Comparison of ENCODE assay signal across 8 mouse cellular contexts in the genomic region with DNA sequence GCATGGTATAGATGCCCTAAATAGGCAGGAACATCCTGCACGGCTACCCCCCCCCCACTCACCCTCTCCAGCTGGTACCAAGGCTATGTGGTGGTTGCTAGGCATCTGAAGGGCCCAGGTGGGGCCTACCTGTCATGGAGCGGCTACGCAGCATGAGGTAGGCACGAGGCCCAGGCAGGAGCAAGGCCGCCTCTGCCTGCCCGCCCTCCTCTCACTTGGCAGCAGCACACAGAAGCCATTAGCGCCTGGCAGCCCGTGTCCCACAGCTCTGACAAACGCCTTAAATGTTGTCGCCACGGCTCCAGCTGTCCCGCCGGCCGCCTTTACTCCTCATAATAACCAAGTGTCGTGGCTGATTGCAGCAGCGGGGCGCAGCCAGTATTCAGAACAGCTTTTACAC. TPM values are rescaled to one million over a fixed set of nuclear protein-coding genes. Genes with fewer than 3 reads are reported as not detected.
DNase-seq lines count a peak whose midpoint lies in the region; ATAC-seq and TF ChIP-seq lines count a peak whose summit lies in the region.
"Had no signal": no experiment of that assay in that cellular context is flagged by ENCODE, and none has a peak within 500 bp of the region (broad histone marks: within the 10 kb centered on the region; RNA-seq: fewer than 3 reads in every experiment).

No protein-coding gene starts in this region.

- H3K4me3 ChIP-seq in hindbrain, embryonic 16.5 days (ENCODE audit: low read length): no peak overlapping the region
- no peak overlapping the region for H3K4me3 ChIP-seq in midbrain, embryonic 16.5 days (ENCODE audit: low read depth, low read length)
- H3K4me3 ChIP-seq: lung, embryonic 15.5 days had no signal

- WGBS in hindbrain, embryonic 16.5 days: 11% methylated on average over 17 of the region's 17 CpGs
- WGBS in midbrain, embryonic 16.5 days: 28% methylated on average over 17 of the region's 17 CpGs

- no peaks in the 10 kb centered on the region for H3K27me3 ChIP-seq in hindbrain, embryonic 16.5 days (replicated peaks; ENCODE audit: control insufficient read depth, insufficient read depth, low read length)
- no peaks in the 10 kb centered on the region for H3K27me3 ChIP-seq in midbrain, embryonic 16.5 days (ENCODE audit: control insufficient read depth, insufficient read depth, low read depth, low read length)

- no peak for TF ChIP-seq POLR2A in brain, embryonic 14.5 days (IDR thresholded peaks at IDR 0.05; ENCODE audit: borderline replicate concordance, extremely low read depth, insufficient read depth, insufficient read length, poor library complexity, severe bottlenecking)

- DNase-seq in brain, embryonic 14.5 days (ENCODE audit: low read depth): peak; percentile 97
- DNase-seq in cerebellum, postnatal 10 days: peak; percentile 93 to 96
- DNase-seq in urinary bladder, postnatal 36 days (ENCODE audit: low spot score in 2 of 2): no peak
- no peak for DNase-seq in urinary bladder, postnatal 25 days (ENCODE audit: low spot score)
- DNase-seq in adrenal gland, adult 18-20 months (ENCODE audit: low spot score in 2 of 2): no peak

- peaks cover 34% of the 10 kb centered on the region for H3K4me1 ChIP-seq in hindbrain, embryonic 16.5 days (ENCODE audit: control insufficient read depth, insufficient read depth, low read depth, low read length)
- H3K4me1 ChIP-seq in midbrain, embryonic 16.5 days (ENCODE audit: control insufficient read depth, insufficient read depth, low read length): peaks cover 29% of the 10 kb centered on the region
- H3K4me1 ChIP-seq: lung, embryonic 15.5 days had no signal

- H3K9ac ChIP-seq in hindbrain, embryonic 16.5 days (ENCODE audit: low read depth, low read length): no peak overlapping the region; the same call in 1 of the 2 replicates
- H3K9ac ChIP-seq in midbrain, embryonic 16.5 days (ENCODE audit: low read depth, low read length): no peak overlapping the region; the same call in 1 of the 2 replicates
- H3K9ac ChIP-seq: lung, embryonic 15.5 days had no signal

- no peaks in the 10 kb centered on the region for H3K9me3 ChIP-seq in hindbrain, embryonic 16.5 days (ENCODE audit: control insufficient read depth, low read length)
- H3K9me3 ChIP-seq in midbrain, embryonic 16.5 days (replicated peaks; ENCODE audit: control insufficient read depth, low read length, poor library complexity, severe bottlenecking): no peaks in the 10 kb centered on the region
- H3K9me3 ChIP-seq: lung, embryonic 15.5 days had no signal

- peak overlapping the region; percentile 73 for H3K27ac ChIP-seq in hindbrain, embryonic 16.5 days (ENCODE audit: low read depth, low read length)
- H3K27ac ChIP-seq in midbrain, embryonic 16.5 days (ENCODE audit: low read length): peak overlapping the region; percentile 51
- H3K27ac ChIP-seq: lung, embryonic 15.5 days had no signal

- ATAC-seq in hindbrain, embryonic 16.5 days: peak; percentile 76
- ATAC-seq in midbrain, embryonic 16.5 days: peak; percentile 51

- no peak for TF ChIP-seq CTCF in brain, embryonic 14.5 days (IDR thresholded peaks at IDR 0.05; ENCODE audit: borderline replicate concordance, extremely low read depth, insufficient read depth, insufficient read length)

- peak overlapping the region; percentile 4; the same call in 1 of the 2 replicates for H3K4me2 ChIP-seq in hindbrain, embryonic 16.5 days (ENCODE audit: low read length)
- H3K4me2 ChIP-seq in midbrain, embryonic 16.5 days (ENCODE audit: low read length): no peak overlapping the region; the same call in 1 of the 2 replicates
- H3K4me2 ChIP-seq: lung, embryonic 15.5 days had no signal

- H3K36me3 ChIP-seq in hindbrain, embryonic 16.5 days (ENCODE audit: control insufficient read depth, insufficient read depth, low read length): no peaks in the 10 kb centered on the region
- H3K36me3 ChIP-seq in midbrain, embryonic 16.5 days (ENCODE audit: control insufficient read depth, insufficient read depth, low read length): no peaks in the 10 kb centered on the region
- H3K36me3 ChIP-seq: lung, embryonic 15.5 days had no signal

RNA-seq across cellular contexts. Expression of a gene that starts 49.4 kb away (rescaled TPM):
- polyA plus RNA-seq in brain, embryonic 14.5 days (2012; rRNA removed): 37.3 and 42.1 TPM in 2 replicates
- 45.7 and 46.0 TPM in 2 replicates for polyA plus RNA-seq in hindbrain, embryonic 16.5 days (2015; fragmentation: Nextera tagmentation; extraction: Ambion mirVana)
- 45.2 and 47.2 TPM in 2 replicates for polyA plus RNA-seq in midbrain, embryonic 16.5 days (2015; fragmentation: Nextera tagmentation; extraction: Ambion mirVana)
- 10 to 100 TPM; 40.0 to 49.5 TPM for total RNA-seq in adrenal gland, adult 18-20 months (2021)

RNA-seq across cellular contexts. Expression of a gene that starts 57.7 kb away (rescaled TPM):
- 34.3 and 45.7 TPM in 2 replicates for polyA plus RNA-seq in brain, embryonic 14.5 days (2012; rRNA removed)
- 51.4 and 59.0 TPM in 2 replicates for polyA plus RNA-seq in hindbrain, embryonic 16.5 days (2015; fragmentation: Nextera tagmentation; extraction: Ambion mirVana)
- polyA plus RNA-seq in midbrain, embryonic 16.5 days (2015; fragmentation: Nextera tagmentation; extraction: Ambion mirVana): 44.4 and 50.7 TPM in 2 replicates
- total RNA-seq in adrenal gland, adult 18-20 months (2021): 10 to 100 TPM; 12.8 to 20.2 TPM

RNA-seq across cellular contexts. Expression of a gene that starts 57.7 kb away (rescaled TPM):
- 74.5 and 109 TPM in 2 replicates for polyA plus RNA-seq in brain, embryonic 14.5 days (2012; rRNA removed)
- 75.8 and 78.6 TPM in 2 replicates for polyA plus RNA-seq in hindbrain, embryonic 16.5 days (2015; fragmentation: Nextera tagmentation; extraction: Ambion mirVana)
- 76.2 and 82.2 TPM in 2 replicates for polyA plus RNA-seq in midbrain, embryonic 16.5 days (2015; fragmentation: Nextera tagmentation; extraction: Ambion mirVana)
- total RNA-seq in adrenal gland, adult 18-20 months (2021): 10 to 100 TPM; 25.8 to 30.9 TPM

Comparison
In these comparisons a context has a peak if more than half of its experiments do, and no peak if none do; other contexts are left out.
1. DNase-seq: peak in brain, embryonic 14.5 days (single experiment) and cerebellum, postnatal 10 days (2 of 2); none in urinary bladder, postnatal 36 days (0 of 2), urinary bladder, postnatal 25 days (single experiment) and adrenal gland, adult 18-20 months (0 of 2).